Mouse (Mus musculus): ENCODE data around the gene Shkbp1. TPM values are rescaled to one million over a fixed set of nuclear protein-coding genes. Genes with fewer than 3 reads are reported as not detected.

The Shkbp1 gene
- polyA plus RNA-seq, 1 experiment from 2014 or later: 50.9 TPM

DNA sequence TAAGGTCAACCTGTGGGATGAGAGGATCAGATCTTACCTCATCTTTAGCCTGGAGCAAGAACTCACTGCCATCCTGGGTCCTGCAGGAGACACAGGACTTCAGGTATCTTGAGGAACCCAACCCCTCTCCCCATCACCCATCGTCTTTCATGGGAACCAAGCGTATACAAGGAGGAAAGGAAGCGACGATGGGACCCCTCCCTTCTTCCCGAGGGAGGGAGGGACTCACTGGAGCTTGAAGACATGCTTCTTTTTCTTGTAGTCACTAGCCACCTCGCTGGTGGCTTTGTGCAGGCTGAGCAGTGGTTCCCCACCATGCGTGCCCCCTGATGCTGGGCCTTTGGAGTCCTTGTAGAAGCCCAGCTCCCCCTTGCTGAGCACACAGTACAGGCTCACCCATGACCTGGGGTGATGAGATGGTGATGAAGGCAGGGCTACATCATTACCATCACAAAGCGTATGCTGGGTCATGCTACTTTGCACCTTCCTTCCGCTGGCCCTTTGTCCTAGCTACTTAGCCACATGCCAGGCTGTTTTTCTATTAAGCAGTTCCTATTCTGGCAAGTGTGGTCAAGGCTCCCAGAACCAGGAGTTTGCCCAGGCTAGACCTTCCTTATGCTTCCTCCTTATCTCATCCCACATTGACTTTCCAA is 4.0 kb upstream of the Shkbp1 start:
- 89% methylated on average over 9 of the region's 9 CpGs for WGBS
- H3K36me3 ChIP-seq (ENCODE audit: control insufficient read depth, insufficient read depth, low read length): no peaks in the 10 kb centered on the region
- ATAC-seq (ENCODE audit: insufficient number of reproducible peaks, low FRiP score, low TSS enrichment, low read depth) (no peak), DNase-seq (ENCODE audit: low spot score) (no peak)
- H3K4me1 ChIP-seq (ENCODE audit: control insufficient read depth, insufficient read depth, low read length): 0 out of 2 replicates have a peak, but pooled peaks cover 5% of the 10 kb centered on the region
- H3K4me3 ChIP-seq (ENCODE audit: low read depth, low read length): no peak overlapping the region
- H3K4me2 ChIP-seq (ENCODE audit: low read depth, severe bottlenecking): no peak overlapping the region
- H3K27me3 ChIP-seq (ENCODE audit: control insufficient read depth, insufficient read depth, low read length): peaks cover 31% of the 10 kb centered on the region
- H3K9me3 ChIP-seq (ENCODE audit: control insufficient read depth, low read length): no peaks in the 10 kb centered on the region
- no peak overlapping the region for H3K27ac ChIP-seq (replicated peaks; ENCODE audit: low read depth, low read length)
- H3K9ac ChIP-seq (ENCODE audit: low read length): no peak overlapping the region

DNA sequence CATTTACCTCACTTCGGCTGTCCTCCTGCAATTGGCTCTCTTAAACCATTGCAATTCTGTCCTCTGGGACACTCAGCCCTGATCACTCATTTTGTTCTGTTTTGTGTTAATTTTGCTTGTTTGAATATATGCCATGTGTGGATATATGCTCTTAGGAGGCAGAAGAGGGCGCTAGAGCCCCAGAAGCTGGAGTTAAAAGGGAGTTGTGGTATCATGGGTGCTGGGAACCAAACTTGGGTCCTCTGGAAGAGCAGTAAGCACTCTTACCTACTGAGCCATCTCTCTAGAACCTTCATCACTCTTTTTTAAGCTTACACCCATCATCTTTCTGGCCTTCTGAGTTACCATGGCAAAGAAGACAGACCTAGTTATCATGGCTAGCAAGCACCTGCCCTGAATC is 3.3 kb upstream of the Shkbp1 start:
- no peaks in the 10 kb centered on the region for H3K9me3 ChIP-seq (ENCODE audit: control insufficient read depth, low read length)
- H3K4me3 ChIP-seq (ENCODE audit: low read depth, low read length): no peak overlapping the region
- DNase-seq (ENCODE audit: low spot score) (no peak), ATAC-seq (ENCODE audit: insufficient number of reproducible peaks, low FRiP score, low TSS enrichment, low read depth) (no peak)
- H3K27me3 ChIP-seq (ENCODE audit: control insufficient read depth, insufficient read depth, low read length): peaks cover 24% of the 10 kb centered on the region
- no peak overlapping the region for H3K4me2 ChIP-seq (ENCODE audit: low read depth, severe bottlenecking)
- no peak overlapping the region for H3K27ac ChIP-seq (replicated peaks; ENCODE audit: low read depth, low read length)
- H3K36me3 ChIP-seq (ENCODE audit: control insufficient read depth, insufficient read depth, low read length): no peaks in the 10 kb centered on the region
- H3K9ac ChIP-seq (ENCODE audit: low read length): no peak overlapping the region
- WGBS: 78% methylated on average over 2 of the region's 2 CpGs
- 0 out of 2 replicates have a peak, but pooled peaks cover 7% of the 10 kb centered on the region for H3K4me1 ChIP-seq (ENCODE audit: control insufficient read depth, insufficient read depth, low read length)

DNA sequence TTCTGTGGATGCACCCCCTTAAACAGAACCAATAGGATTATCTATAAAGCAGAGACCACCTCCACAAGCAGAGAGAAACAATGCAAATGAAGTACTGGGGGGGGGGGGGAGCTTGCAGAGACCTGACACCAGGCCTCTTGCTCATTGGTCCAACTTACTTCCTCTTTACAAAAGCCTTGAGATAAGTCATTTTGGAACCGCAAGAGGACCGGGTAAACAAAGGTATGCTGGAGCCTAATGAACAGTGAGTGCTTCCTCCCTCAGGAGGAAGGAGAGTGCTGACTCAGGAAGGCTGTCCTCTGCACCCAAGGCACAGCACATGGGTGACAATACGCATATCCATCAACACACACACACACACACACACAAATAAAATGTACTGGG is 1.8 kb upstream of the Shkbp1 start:
- DNase-seq (ENCODE audit: low spot score) (no peak), ATAC-seq (ENCODE audit: insufficient number of reproducible peaks, low FRiP score, low TSS enrichment, low read depth) (no peak)
- Histone ChIP-seq H3K4me2 (ENCODE audit: low read depth, severe bottlenecking) (no peak overlapping the region; the same call in 1 of the 2 replicates), H3K9me3 (ENCODE audit: control insufficient read depth, low read length) (no peaks in the 10 kb centered on the region), H3K4me3 (ENCODE audit: low read depth, low read length) (no peak overlapping the region), H3K27me3 (ENCODE audit: control insufficient read depth, insufficient read depth, low read length) (peaks cover 13% of the 10 kb centered on the region), H3K4me1 (ENCODE audit: control insufficient read depth, insufficient read depth, low read length) (0 out of 2 replicates have a peak, but pooled peaks cover 7% of the 10 kb centered on the region), H3K36me3 (ENCODE audit: control insufficient read depth, insufficient read depth, low read length) (no peaks in the 10 kb centered on the region; the same call in 1 of the 2 replicates), H3K9ac (ENCODE audit: low read length) (no peak overlapping the region), H3K27ac (replicated peaks; ENCODE audit: low read depth, low read length) (no peak overlapping the region)
- 28% methylated on average over 3 of the region's 3 CpGs for WGBS

DNA sequence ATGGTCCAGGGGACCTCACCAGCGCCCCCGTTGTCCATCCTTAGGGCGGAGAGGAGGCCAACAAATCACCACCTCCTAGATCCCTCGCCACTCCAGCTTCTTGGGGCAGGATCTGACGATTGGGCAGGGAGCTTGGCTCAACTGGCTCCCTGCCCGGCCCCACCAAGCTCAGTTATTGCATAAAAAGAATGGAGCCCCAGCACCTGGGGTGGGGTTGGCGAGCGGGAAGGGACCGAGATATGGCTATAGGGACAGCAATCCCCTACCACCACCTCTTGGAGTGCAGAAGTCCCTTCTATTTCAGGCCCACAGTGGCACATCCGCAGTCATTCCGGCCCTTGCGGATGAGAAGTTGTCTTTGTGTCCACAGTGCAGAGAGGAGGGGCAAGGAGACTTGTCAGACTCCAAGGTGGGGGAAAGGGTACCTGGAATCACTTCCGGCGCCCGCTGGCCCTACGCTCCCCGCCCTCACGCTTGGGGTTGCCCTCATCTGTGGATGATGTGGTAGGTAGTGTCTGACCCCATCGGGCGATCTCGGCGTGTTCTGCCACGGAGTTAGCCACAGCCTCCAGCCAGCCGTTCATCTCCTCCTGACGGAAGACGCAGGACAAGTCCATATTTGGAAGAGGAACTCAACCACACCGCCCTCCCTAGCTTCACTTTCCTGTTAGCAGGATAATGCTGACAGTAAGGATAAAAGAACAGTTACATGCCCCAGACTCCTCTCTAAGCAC is 1.2 kb upstream of the Shkbp1 start, which contains the start of gene Gm20479:
Gm20479 (minus strand) TSS at position 559 of the 734 bp plus-strand sequence.
- DNase-seq (ENCODE audit: low spot score) (no peak), ATAC-seq (ENCODE audit: insufficient number of reproducible peaks, low FRiP score, low TSS enrichment, low read depth) (no peak)
- Histone ChIP-seq H3K27me3 (ENCODE audit: control insufficient read depth, insufficient read depth, low read length) (peaks cover 9% of the 10 kb centered on the region), H3K9ac (ENCODE audit: low read length) (0 out of 2 replicates have a peak within 1 kb of the TSS, but pooled peaks have one; percentile 27), H3K36me3 (ENCODE audit: control insufficient read depth, insufficient read depth, low read length) (no peaks in the 10 kb centered on the region; the same call in 1 of the 2 replicates), H3K27ac (replicated peaks; ENCODE audit: low read depth, low read length) (no peak within 1 kb of the TSS), H3K9me3 (ENCODE audit: control insufficient read depth, low read length) (no peaks in the 10 kb centered on the region), H3K4me1 (ENCODE audit: control insufficient read depth, insufficient read depth, low read length) (0 out of 2 replicates have a peak, but pooled peaks cover 7% of the 10 kb centered on the region), H3K4me3 (ENCODE audit: low read depth, low read length) (peak within 1 kb of the TSS; percentile 54), H3K4me2 (ENCODE audit: low read depth, severe bottlenecking) (peak within 1 kb of the TSS; percentile 49)
- 2% methylated on average over 27 of the region's 27 CpGs for WGBS

DNA sequence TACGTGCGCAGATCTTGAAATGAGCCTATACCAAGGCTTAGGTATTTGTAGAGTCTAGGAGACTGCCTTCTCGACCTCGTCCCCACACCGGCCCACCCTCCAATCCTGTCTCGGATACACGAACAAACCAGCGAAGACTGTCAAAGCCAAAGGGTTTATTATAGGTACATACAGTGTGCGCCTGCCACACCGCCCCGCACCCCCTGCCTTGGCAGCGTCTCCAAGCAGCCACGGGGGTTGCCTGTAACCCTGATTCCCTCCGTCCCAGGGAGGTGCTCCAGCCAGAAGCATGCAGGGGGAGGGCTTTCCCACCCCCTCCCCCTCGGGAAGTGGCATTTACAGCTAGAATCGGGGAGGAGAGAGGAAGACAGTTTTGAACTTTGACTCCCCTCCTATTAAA is 429 bp upstream of the Shkbp1 start:
- Histone ChIP-seq H3K27me3 (ENCODE audit: control insufficient read depth, insufficient read depth, low read length) (peaks cover 9% of the 10 kb centered on the region), H3K9ac (ENCODE audit: low read length) (0 out of 2 replicates have a peak overlapping the region, but pooled peaks have one; percentile 27), H3K36me3 (ENCODE audit: control insufficient read depth, insufficient read depth, low read length) (no peaks in the 10 kb centered on the region; the same call in 1 of the 2 replicates), H3K4me3 (ENCODE audit: low read depth, low read length) (peak overlapping the region; percentile 54), H3K4me2 (ENCODE audit: low read depth, severe bottlenecking) (peak overlapping the region; percentile 49), H3K27ac (replicated peaks; ENCODE audit: low read depth, low read length) (no peak overlapping the region), H3K4me1 (ENCODE audit: control insufficient read depth, insufficient read depth, low read length) (0 out of 2 replicates have a peak, but pooled peaks cover 7% of the 10 kb centered on the region), H3K9me3 (ENCODE audit: control insufficient read depth, low read length) (no peaks in the 10 kb centered on the region)
- 2% methylated on average over 16 of the region's 16 CpGs for WGBS
- DNase-seq (ENCODE audit: low spot score) (no peak), ATAC-seq (ENCODE audit: insufficient number of reproducible peaks, low FRiP score, low TSS enrichment, low read depth) (peak; percentile 19; the same call in 1 of the 2 replicates)

DNA sequence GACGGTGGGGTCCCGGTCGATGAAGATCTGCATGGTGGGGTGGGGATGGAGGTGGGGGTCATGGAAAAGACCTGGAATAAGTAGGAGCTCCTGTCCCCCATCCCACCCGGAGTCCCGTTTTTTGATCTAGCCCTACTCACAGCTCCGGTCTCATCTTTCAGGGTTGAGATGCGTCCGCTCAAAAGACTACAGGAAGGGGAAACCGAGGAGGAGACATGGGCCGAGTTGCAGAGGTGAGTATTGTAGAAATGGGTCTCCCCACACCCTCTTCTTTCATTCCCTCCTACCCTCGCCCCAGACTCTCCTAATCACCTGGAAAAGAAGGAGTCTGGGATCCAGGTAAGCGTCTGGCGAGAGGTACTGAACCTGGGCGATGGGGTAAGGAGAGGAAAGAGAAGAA is 558 bp downstream of the Shkbp1 start:
- DNase-seq (ENCODE audit: low spot score): no peak
- H3K9me3 ChIP-seq (ENCODE audit: control insufficient read depth, low read length): no peaks in the 10 kb centered on the region
- peak overlapping the region; percentile 54 for H3K4me3 ChIP-seq (ENCODE audit: low read depth, low read length)
- no peaks in the 10 kb centered on the region; the same call in 1 of the 2 replicates for H3K36me3 ChIP-seq (ENCODE audit: control insufficient read depth, insufficient read depth, low read length)
- H3K27ac ChIP-seq (replicated peaks; ENCODE audit: low read depth, low read length): no peak overlapping the region
- 8% methylated on average over 14 of the region's 14 CpGs for WGBS
- H3K4me2 ChIP-seq (ENCODE audit: low read depth, severe bottlenecking): peak overlapping the region; percentile 49
- 0 out of 2 replicates have a peak, but pooled peaks cover 7% of the 10 kb centered on the region for H3K4me1 ChIP-seq (ENCODE audit: control insufficient read depth, insufficient read depth, low read length)
- ATAC-seq (ENCODE audit: insufficient number of reproducible peaks, low FRiP score, low TSS enrichment, low read depth): no peak
- peak overlapping the region; percentile 46 for H3K9ac ChIP-seq (ENCODE audit: low read length)
- peaks cover 9% of the 10 kb centered on the region for H3K27me3 ChIP-seq (ENCODE audit: control insufficient read depth, insufficient read depth, low read length)

DNA sequence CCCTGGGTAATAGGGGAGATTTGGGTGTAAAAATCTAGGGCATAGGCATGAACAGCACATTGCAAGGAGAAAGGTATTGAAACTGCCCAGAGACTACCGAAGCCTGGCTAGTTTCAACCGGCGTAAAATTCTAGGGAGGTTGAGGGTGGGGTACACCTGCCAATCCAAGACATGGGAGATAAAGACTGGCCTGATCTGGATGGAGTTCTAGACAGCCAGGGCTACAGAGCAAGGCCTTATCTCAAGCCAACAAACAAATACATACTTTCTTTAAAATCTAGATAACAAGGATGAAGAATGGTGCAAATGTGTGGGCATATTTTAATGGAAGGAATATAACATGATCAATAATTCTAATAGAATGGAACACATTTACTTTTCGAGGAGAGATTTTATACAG is 1.0 kb downstream of the Shkbp1 start:
- peak overlapping the region; percentile 54 for H3K4me3 ChIP-seq (ENCODE audit: low read depth, low read length)
- ATAC-seq (ENCODE audit: insufficient number of reproducible peaks, low FRiP score, low TSS enrichment, low read depth) (no peak), DNase-seq (ENCODE audit: low spot score) (no peak)
- no peaks in the 10 kb centered on the region for H3K9me3 ChIP-seq (ENCODE audit: control insufficient read depth, low read length)
- H3K27me3 ChIP-seq (ENCODE audit: control insufficient read depth, insufficient read depth, low read length): peaks cover 9% of the 10 kb centered on the region
- H3K4me2 ChIP-seq (ENCODE audit: low read depth, severe bottlenecking): peak overlapping the region; percentile 49; the same call in 1 of the 2 replicates
- no peak overlapping the region for H3K27ac ChIP-seq (replicated peaks; ENCODE audit: low read depth, low read length)
- 0 out of 2 replicates have a peak, but pooled peaks cover 7% of the 10 kb centered on the region for H3K4me1 ChIP-seq (ENCODE audit: control insufficient read depth, insufficient read depth, low read length)
- 56% methylated on average over 4 of the region's 4 CpGs for WGBS
- no peaks in the 10 kb centered on the region; the same call in 1 of the 2 replicates for H3K36me3 ChIP-seq (ENCODE audit: control insufficient read depth, insufficient read depth, low read length)
- no peak overlapping the region for H3K9ac ChIP-seq (ENCODE audit: low read length)

DNA sequence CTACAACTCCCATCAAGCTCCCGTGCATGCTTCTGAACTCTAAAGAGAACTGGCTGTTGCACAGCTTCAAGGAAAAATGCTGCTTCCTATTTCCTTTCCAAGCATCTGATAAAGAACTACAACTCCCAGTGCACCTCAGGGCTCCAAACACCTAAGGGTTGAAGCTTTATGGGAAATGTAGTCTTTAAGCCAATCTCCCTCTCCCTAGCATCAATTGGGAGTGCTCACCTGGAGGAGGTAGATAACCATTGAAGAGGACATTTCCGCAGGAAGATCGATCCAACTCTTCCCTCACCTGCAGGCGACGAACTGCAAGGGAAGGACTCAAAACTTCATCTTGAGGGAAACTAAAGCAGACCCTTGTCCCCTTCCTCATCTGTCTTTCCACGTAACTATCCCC is 1.7 kb downstream of the Shkbp1 start:
- Histone ChIP-seq H3K9ac (ENCODE audit: low read length) (no peak overlapping the region), H3K27me3 (ENCODE audit: control insufficient read depth, insufficient read depth, low read length) (peaks cover 9% of the 10 kb centered on the region), H3K36me3 (ENCODE audit: control insufficient read depth, insufficient read depth, low read length) (no peaks in the 10 kb centered on the region; the same call in 1 of the 2 replicates), H3K4me3 (ENCODE audit: low read depth, low read length) (no peak overlapping the region), H3K9me3 (ENCODE audit: control insufficient read depth, low read length) (no peaks in the 10 kb centered on the region), H3K27ac (replicated peaks; ENCODE audit: low read depth, low read length) (no peak overlapping the region), H3K4me2 (ENCODE audit: low read depth, severe bottlenecking) (peak overlapping the region; percentile 31; the same call in 1 of the 2 replicates), H3K4me1 (ENCODE audit: control insufficient read depth, insufficient read depth, low read length) (0 out of 2 replicates have a peak, but pooled peaks cover 7% of the 10 kb centered on the region)
- DNase-seq (ENCODE audit: low spot score) (no peak), ATAC-seq (ENCODE audit: insufficient number of reproducible peaks, low FRiP score, low TSS enrichment, low read depth) (no peak)
- WGBS: 22% methylated on average over 6 of the region's 6 CpGs

All from limb, embryonic 11.5 days (tissue).